Comparison of ENCODE assay signal across 13 mouse cellular contexts in the genomic region with DNA sequence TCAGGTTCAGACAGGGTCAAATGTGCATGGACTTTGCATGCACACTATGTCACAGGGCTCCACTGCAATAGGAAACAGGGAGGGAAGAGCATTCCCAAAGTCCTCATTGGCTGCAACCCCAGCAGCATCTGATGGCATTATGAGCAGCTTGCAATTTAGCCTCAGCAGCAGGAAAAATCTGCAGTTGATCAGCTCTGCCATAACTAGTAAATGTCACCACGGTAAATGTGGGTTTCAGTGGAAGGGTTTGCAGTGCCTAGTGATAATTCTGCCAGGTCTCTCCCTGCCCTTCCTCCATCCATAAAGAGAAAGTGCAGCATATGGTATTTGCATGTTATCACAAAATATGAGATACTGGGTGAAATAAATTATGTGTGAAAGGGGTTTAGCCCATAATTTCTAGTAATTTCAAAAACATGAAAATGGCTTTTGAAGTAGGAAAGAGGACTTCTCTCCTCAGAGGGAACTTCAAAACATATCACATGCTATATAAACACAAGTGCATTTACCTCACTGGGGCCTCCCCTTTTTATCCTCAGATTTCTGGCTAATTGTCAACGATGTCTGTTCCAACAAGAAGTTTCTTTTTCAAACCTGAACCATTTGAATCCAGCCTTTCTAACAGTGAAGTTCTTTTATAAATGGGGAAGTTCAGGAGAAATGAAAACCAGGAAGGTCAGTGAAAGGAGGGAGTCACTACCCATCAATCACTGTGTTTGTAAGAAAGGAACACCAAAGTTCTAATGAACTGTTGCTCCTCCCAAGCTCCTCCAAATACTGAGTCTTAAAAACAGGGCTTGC.
DNase-seq lines count a peak whose midpoint lies in the region; ATAC-seq and TF ChIP-seq lines count a peak whose summit lies in the region.
"Had no signal": no experiment of that assay in that cellular context is flagged by ENCODE, and none has a peak within 500 bp of the region (broad histone marks: within the 10 kb centered on the region; RNA-seq: fewer than 3 reads in every experiment).

No protein-coding gene starts in this region.

- H3K27ac ChIP-seq in hindbrain, postnatal 0 days = no peak overlapping the region
- H3K27ac ChIP-seq in hindbrain, embryonic 14.5 days = no peak overlapping the region; the same call in 1 of the 2 replicates
- 0 out of 2 replicates have a peak overlapping the region, but pooled peaks have one; percentile 53 for H3K27ac ChIP-seq in neural tube, embryonic 13.5 days (replicated peaks)
- peak overlapping the region; percentile 34; the same call in 1 of the 2 replicates for H3K27ac ChIP-seq in embryonic facial prominence, embryonic 13.5 days
- peak overlapping the region; percentile 70 for H3K27ac ChIP-seq in stomach, postnatal 0 days (replicated peaks)
- H3K27ac ChIP-seq: liver, embryonic 15.5 days; midbrain, embryonic 15.5 days had no signal

- peak; percentile 35 for DNase-seq in hindbrain, postnatal 0 days (ENCODE audit: low spot score)
- no peak for DNase-seq in hindbrain, embryonic 14.5 days (ENCODE audit: low spot score)
- DNase-seq in neural tube, embryonic 10.5 days (ENCODE audit: extremely low spot score, low spot score) = no peak
- no peak for DNase-seq in stomach, postnatal 0 days (ENCODE audit: low spot score)
- no peak for DNase-seq in adrenal gland, postnatal 36 days
- no peak for DNase-seq in right cerebral cortex, postnatal 10 days (ENCODE audit: low spot score in 2 of 2)
- DNase-seq: kidney, adult 11 months had no signal

- H3K9me3 ChIP-seq in hindbrain, postnatal 0 days (ENCODE audit: low read length) = no peaks in the 10 kb centered on the region
- no peaks in the 10 kb centered on the region for H3K9me3 ChIP-seq in hindbrain, embryonic 14.5 days (ENCODE audit: control insufficient read depth, low read length)
- H3K9me3 ChIP-seq in neural tube, embryonic 13.5 days = no peaks in the 10 kb centered on the region
- no peaks in the 10 kb centered on the region for H3K9me3 ChIP-seq in embryonic facial prominence, embryonic 13.5 days
- H3K9me3 ChIP-seq in stomach, postnatal 0 days (ENCODE audit: control insufficient read depth, low read length) = no peaks in the 10 kb centered on the region
- H3K9me3 ChIP-seq: heart, embryonic 12.5 days; liver, embryonic 15.5 days; midbrain, embryonic 15.5 days had no signal

- peak; percentile 75 for TF ChIP-seq EP300 in stomach, postnatal 0 days (optimal IDR thresholded peaks at IDR 0.05)

- no peak overlapping the region for H3K9ac ChIP-seq in hindbrain, postnatal 0 days (replicated peaks; ENCODE audit: low read length)
- no peak overlapping the region for H3K9ac ChIP-seq in hindbrain, embryonic 14.5 days
- H3K9ac ChIP-seq in neural tube, embryonic 13.5 days = no peak overlapping the region
- H3K9ac ChIP-seq in embryonic facial prominence, embryonic 13.5 days = no peak overlapping the region
- no peak overlapping the region for H3K9ac ChIP-seq in stomach, postnatal 0 days (ENCODE audit: low read length)
- H3K9ac ChIP-seq: heart, embryonic 12.5 days; liver, embryonic 15.5 days; midbrain, embryonic 15.5 days had no signal

- H3K27me3 ChIP-seq in hindbrain, postnatal 0 days (ENCODE audit: insufficient read depth, low read length) = no peaks in the 10 kb centered on the region
- H3K27me3 ChIP-seq in hindbrain, embryonic 14.5 days (ENCODE audit: control insufficient read depth, insufficient read depth, low read length) = no peaks in the 10 kb centered on the region
- no peaks in the 10 kb centered on the region for H3K27me3 ChIP-seq in neural tube, embryonic 13.5 days
- H3K27me3 ChIP-seq in embryonic facial prominence, embryonic 13.5 days = no peaks in the 10 kb centered on the region
- H3K27me3 ChIP-seq in stomach, postnatal 0 days (ENCODE audit: control insufficient read depth, insufficient read depth, low read length) = no peaks in the 10 kb centered on the region
- H3K27me3 ChIP-seq: heart, embryonic 12.5 days; liver, embryonic 15.5 days; midbrain, embryonic 15.5 days had no signal

- WGBS in hindbrain, postnatal 0 days = 49% methylated on average over 2 of the region's 2 CpGs
- WGBS in hindbrain, embryonic 14.5 days = 53% methylated on average over 2 of the region's 2 CpGs
- WGBS in neural tube, embryonic 13.5 days = 54% methylated on average over 2 of the region's 2 CpGs
- 17% methylated on average over 2 of the region's 2 CpGs for WGBS in embryonic facial prominence, embryonic 13.5 days
- 25% methylated on average over 2 of the region's 2 CpGs for WGBS in stomach, postnatal 0 days

- H3K4me3 ChIP-seq in hindbrain, postnatal 0 days (ENCODE audit: low read length) = no peak overlapping the region
- no peak overlapping the region for H3K4me3 ChIP-seq in hindbrain, embryonic 14.5 days (replicated peaks; ENCODE audit: low read length)
- H3K4me3 ChIP-seq in neural tube, embryonic 13.5 days = no peak overlapping the region
- no peak overlapping the region for H3K4me3 ChIP-seq in embryonic facial prominence, embryonic 13.5 days
- no peak overlapping the region for H3K4me3 ChIP-seq in stomach, postnatal 0 days (ENCODE audit: low read depth, low read length)
- H3K4me3 ChIP-seq: erythroblast, embryonic 14.5 days; heart, embryonic 12.5 days; liver, embryonic 15.5 days; midbrain, embryonic 15.5 days had no signal

- H3K4me1 ChIP-seq in hindbrain, postnatal 0 days (ENCODE audit: insufficient read depth, low read length) = no peaks in the 10 kb centered on the region
- no peaks in the 10 kb centered on the region for H3K4me1 ChIP-seq in hindbrain, embryonic 14.5 days (replicated peaks; ENCODE audit: control insufficient read depth, insufficient read depth, low read length)
- H3K4me1 ChIP-seq in neural tube, embryonic 13.5 days (replicated peaks) = peaks cover 26% of the 10 kb centered on the region
- 0 out of 2 replicates have a peak, but pooled peaks cover 5% of the 10 kb centered on the region for H3K4me1 ChIP-seq in embryonic facial prominence, embryonic 13.5 days
- no peaks in the 10 kb centered on the region for H3K4me1 ChIP-seq in stomach, postnatal 0 days (replicated peaks; ENCODE audit: control insufficient read depth, insufficient read depth)
- H3K4me1 ChIP-seq: heart, embryonic 12.5 days; liver, embryonic 15.5 days; midbrain, embryonic 15.5 days had no signal

- no peak for ATAC-seq in hindbrain, postnatal 0 days
- no peak for ATAC-seq in hindbrain, embryonic 14.5 days (ENCODE audit: low FRiP score)
- no peak for ATAC-seq in neural tube, embryonic 13.5 days (ENCODE audit: low read depth)
- ATAC-seq in embryonic facial prominence, embryonic 13.5 days (ENCODE audit: insufficient number of reproducible peaks, insufficient read depth, low FRiP score, low TSS enrichment, low read depth) = no peak
- ATAC-seq in stomach, postnatal 0 days (ENCODE audit: low FRiP score, low TSS enrichment) = peak; percentile 40; the same call in 1 of the 2 replicates
- ATAC-seq: midbrain, embryonic 15.5 days had no signal

- no peak for TF ChIP-seq CTCF in hindbrain, postnatal 0 days (IDR thresholded peaks at IDR 0.05; ENCODE audit: low read depth)
- TF ChIP-seq CTCF in stomach, postnatal 0 days (IDR thresholded peaks at IDR 0.05; ENCODE audit: low read depth) = no peak

- H3K4me2 ChIP-seq in hindbrain, postnatal 0 days (ENCODE audit: low read depth, low read length) = no peak overlapping the region
- no peak overlapping the region for H3K4me2 ChIP-seq in hindbrain, embryonic 14.5 days (replicated peaks)
- H3K4me2 ChIP-seq in neural tube, embryonic 13.5 days = no peak overlapping the region
- H3K4me2 ChIP-seq in embryonic facial prominence, embryonic 13.5 days = no peak overlapping the region
- no peak overlapping the region for H3K4me2 ChIP-seq in stomach, postnatal 0 days (replicated peaks; ENCODE audit: low read depth)
- H3K4me2 ChIP-seq: heart, embryonic 12.5 days; liver, embryonic 15.5 days; midbrain, embryonic 15.5 days had no signal

- no peaks in the 10 kb centered on the region for H3K36me3 ChIP-seq in hindbrain, postnatal 0 days (ENCODE audit: insufficient read depth, low read length)
- no peaks in the 10 kb centered on the region for H3K36me3 ChIP-seq in hindbrain, embryonic 14.5 days (replicated peaks; ENCODE audit: control insufficient read depth, insufficient read depth)
- H3K36me3 ChIP-seq in neural tube, embryonic 13.5 days = no peaks in the 10 kb centered on the region
- H3K36me3 ChIP-seq in embryonic facial prominence, embryonic 13.5 days = no peaks in the 10 kb centered on the region
- H3K36me3 ChIP-seq in stomach, postnatal 0 days (ENCODE audit: control insufficient read depth, insufficient read depth, low read length) = no peaks in the 10 kb centered on the region
- H3K36me3 ChIP-seq: heart, embryonic 12.5 days; liver, embryonic 15.5 days; midbrain, embryonic 15.5 days had no signal

Comparison
In these comparisons a context has a peak if more than half of its experiments do, and no peak if none do; other contexts are left out.
1. H3K27ac ChIP-seq: peak in neural tube, embryonic 13.5 days (single experiment), embryonic facial prominence, embryonic 13.5 days (single experiment) and stomach, postnatal 0 days (single experiment); none in hindbrain, postnatal 0 days (single experiment) and hindbrain, embryonic 14.5 days (single experiment).